Mouse (Mus musculus): ENCODE results near the gene E4f1. TPM values are rescaled to one million over a fixed set of nuclear protein-coding genes. Genes with fewer than 3 reads are reported as not detected.

Gene E4f1
- polyA plus RNA-seq, 1 experiment from 2014 or later, result 38.4 TPM

Other genes starting within 250 kb of the E4f1 start
- gene Tedc2, start 249.5 kb downstream of the E4f1 start, polyA plus RNA-seq (2016; fragmentation: Nextera tagmentation; extraction: Ambion mirVana), result 16.2 and 16.5 TPM in 2 replicates
- gene Ccnf, start 218.8 kb downstream of the E4f1 start, polyA plus RNA-seq (2016; fragmentation: Nextera tagmentation; extraction: Ambion mirVana), result 78.2 and 85.3 TPM in 2 replicates
- gene Abca17, start 119.2 kb downstream of the E4f1 start, polyA plus RNA-seq (2016; fragmentation: Nextera tagmentation; extraction: Ambion mirVana), result 0.23 TPM in 1 of 2 replicates, not detected in the other
- gene Abca3, start 118.4 kb downstream of the E4f1 start, polyA plus RNA-seq (2016; fragmentation: Nextera tagmentation; extraction: Ambion mirVana), result 7.8 and 9.6 TPM in 2 replicates
- gene Rnps1, start 55.7 kb downstream of the E4f1 start, polyA plus RNA-seq (2016; fragmentation: Nextera tagmentation; extraction: Ambion mirVana), result 336 and 351 TPM in 2 replicates
- gene Eci1, start 43.7 kb downstream of the E4f1 start, polyA plus RNA-seq (2016; fragmentation: Nextera tagmentation; extraction: Ambion mirVana), result 77.3 and 82.3 TPM in 2 replicates
- 3.2 and 3.6 TPM in 2 replicates for gene Dnase1l2, start 27.2 kb downstream of the E4f1 start, polyA plus RNA-seq (2016; fragmentation: Nextera tagmentation; extraction: Ambion mirVana)
- gene Pgp, start 79 bp upstream of the E4f1 start, polyA plus RNA-seq (2016; fragmentation: Nextera tagmentation; extraction: Ambion mirVana), result 52.3 and 54.9 TPM in 2 replicates
- 1.7 TPM in 1 of 2 replicates, not detected in the other for gene Bricd5, start 3.6 kb upstream of the E4f1 start, polyA plus RNA-seq (2016; fragmentation: Nextera tagmentation; extraction: Ambion mirVana)
- 32.8 and 35.0 TPM in 2 replicates for gene Mlst8, start 8.8 kb upstream of the E4f1 start, polyA plus RNA-seq (2016; fragmentation: Nextera tagmentation; extraction: Ambion mirVana)
- gene Caskin1, start 18.3 kb upstream of the E4f1 start, polyA plus RNA-seq (2016; fragmentation: Nextera tagmentation; extraction: Ambion mirVana), result 7.3 and 7.5 TPM in 2 replicates
- gene Traf7, start 57.6 kb upstream of the E4f1 start, polyA plus RNA-seq (2016; fragmentation: Nextera tagmentation; extraction: Ambion mirVana), result 98.5 and 103 TPM in 2 replicates
- gene Rab26, start 63.9 kb upstream of the E4f1 start, polyA plus RNA-seq (2016; fragmentation: Nextera tagmentation; extraction: Ambion mirVana), result 3.6 and 3.7 TPM in 2 replicates
- gene Pkd1, start 79.5 kb upstream of the E4f1 start, polyA plus RNA-seq (2016; fragmentation: Nextera tagmentation; extraction: Ambion mirVana), result 26.8 and 29.8 TPM in 2 replicates
- gene Tsc2, start 162.3 kb upstream of the E4f1 start, polyA plus RNA-seq (2016; fragmentation: Nextera tagmentation; extraction: Ambion mirVana), result 72.8 and 82.0 TPM in 2 replicates
- 26.2 and 26.9 TPM in 2 replicates for gene Nthl1, start 162.4 kb upstream of the E4f1 start, polyA plus RNA-seq (2016; fragmentation: Nextera tagmentation; extraction: Ambion mirVana)
- gene Slc9a3r2, start 180.0 kb upstream of the E4f1 start, polyA plus RNA-seq (2016; fragmentation: Nextera tagmentation; extraction: Ambion mirVana), result 59.6 and 60.6 TPM in 2 replicates
- gene Npw, start 188.1 kb upstream of the E4f1 start, polyA plus RNA-seq (2016; fragmentation: Nextera tagmentation; extraction: Ambion mirVana), result 0.35 and 0.76 TPM in 2 replicates
- gene Zfp598, start 199.4 kb upstream of the E4f1 start, polyA plus RNA-seq (2016; fragmentation: Nextera tagmentation; extraction: Ambion mirVana), result 23.5 and 25.4 TPM in 2 replicates
- 8.4 and 10.5 TPM in 2 replicates for gene Syngr3, start 219.6 kb upstream of the E4f1 start, polyA plus RNA-seq (2016; fragmentation: Nextera tagmentation; extraction: Ambion mirVana)
- gene Gfer, start 225.8 kb upstream of the E4f1 start, polyA plus RNA-seq (2016; fragmentation: Nextera tagmentation; extraction: Ambion mirVana), result 47.9 and 48.0 TPM in 2 replicates
- 3.0 and 5.5 TPM in 2 replicates for gene Noxo1, start 225.9 kb upstream of the E4f1 start, polyA plus RNA-seq (2016; fragmentation: Nextera tagmentation; extraction: Ambion mirVana)
- gene Tbl3, start 237.3 kb upstream of the E4f1 start, polyA plus RNA-seq (2016; fragmentation: Nextera tagmentation; extraction: Ambion mirVana), result 93.9 and 94.2 TPM in 2 replicates
- gene Rnf151, start 247.8 kb upstream of the E4f1 start, polyA plus RNA-seq (2016; fragmentation: Nextera tagmentation; extraction: Ambion mirVana), result 0.22 TPM in 1 of 2 replicates, not detected in the other
- gene Rps2, start 247.8 kb upstream of the E4f1 start, polyA plus RNA-seq (2016; fragmentation: Nextera tagmentation; extraction: Ambion mirVana), result 1,116 and 1,117 TPM in 2 replicates

Data from embryonic facial prominence, embryonic 12.5 days (tissue).